Mouse (Mus musculus): ENCODE data around the gene Stx8.

Gene Stx8

DNA sequence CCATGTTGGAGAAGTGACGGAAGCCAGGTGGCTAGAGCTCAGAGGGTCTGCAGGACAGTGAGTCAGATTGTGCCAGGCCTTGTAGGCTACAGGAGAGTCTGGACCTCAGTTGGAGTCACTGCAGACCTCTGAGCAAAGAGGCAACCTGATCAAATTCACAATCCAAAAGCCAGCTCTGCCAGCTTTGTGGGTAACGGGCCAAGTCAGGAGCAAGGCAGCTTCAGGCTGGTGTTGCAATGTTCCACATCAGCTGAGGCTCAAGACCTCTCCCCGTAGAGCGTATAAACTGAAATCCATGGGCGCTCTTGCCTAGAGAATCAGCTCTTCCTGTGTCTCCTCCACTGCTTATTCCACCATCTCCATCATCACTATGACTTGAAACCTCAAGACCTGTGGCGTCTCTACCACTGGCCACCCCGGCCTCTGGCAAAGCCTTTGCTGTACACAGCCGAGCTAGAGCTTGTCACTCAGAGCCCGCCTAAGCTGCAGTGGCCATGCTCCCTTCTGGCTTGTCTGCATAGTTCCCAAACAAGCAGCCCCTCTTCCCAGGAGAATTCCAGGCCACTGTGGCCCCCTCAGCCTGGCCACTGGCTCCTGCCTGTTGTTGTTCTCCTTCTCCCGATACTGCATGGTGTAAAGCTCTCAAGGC lies 235.9 kb downstream of the Stx8 start:
- DNase-seq = no peak

DNA sequence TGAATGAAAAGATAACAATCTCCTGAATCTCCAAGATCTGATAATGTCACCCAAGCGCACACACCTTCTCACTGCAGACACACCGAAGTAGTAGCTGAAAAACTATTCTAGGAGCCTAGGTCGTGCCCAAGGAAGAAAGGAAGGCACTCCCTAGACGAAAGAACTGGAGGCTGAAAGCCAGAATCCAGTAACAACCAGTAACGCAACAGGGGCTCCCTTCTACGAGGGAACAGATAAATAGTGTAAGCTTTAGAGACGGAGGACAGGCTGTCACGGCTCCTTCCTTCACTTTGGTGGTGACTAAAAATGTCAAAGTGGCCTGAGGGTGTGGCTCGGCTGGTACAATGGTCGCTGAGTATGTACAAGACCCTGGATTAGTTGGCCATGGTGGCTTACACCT lies 236.6 kb downstream of the Stx8 start:
- DNase-seq = no peak

DNA sequence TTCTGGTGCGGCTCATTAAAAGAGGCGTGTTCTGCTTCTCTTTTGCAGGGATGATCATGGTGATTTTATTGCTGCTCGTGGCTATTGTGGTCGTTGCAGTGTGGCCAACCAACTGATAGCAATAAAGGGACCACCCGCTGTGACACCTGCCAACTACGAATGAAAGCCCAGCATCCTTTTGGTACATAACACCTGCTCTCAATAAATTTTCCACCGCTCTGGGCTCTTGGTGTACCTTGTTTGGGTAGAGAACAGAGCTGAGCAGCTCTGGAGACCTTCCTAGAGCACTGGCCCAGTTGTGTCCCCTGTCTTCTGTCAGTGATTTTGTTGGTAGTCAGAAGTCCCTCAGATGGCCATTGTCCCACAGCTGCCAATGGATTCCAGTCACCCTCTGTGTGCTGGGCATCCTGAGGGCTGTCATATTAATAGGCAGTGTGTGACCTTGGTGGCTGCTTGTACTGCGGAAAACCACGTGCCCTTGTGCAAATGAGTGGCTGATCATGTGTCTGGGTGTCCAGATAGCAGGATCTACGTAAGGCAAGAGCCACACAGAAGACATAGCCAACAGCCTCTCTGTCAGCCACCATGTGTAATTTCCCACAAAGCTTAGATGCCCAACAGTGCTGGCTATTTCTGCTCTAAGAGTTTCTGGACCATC lies 237.8 kb downstream of the Stx8 start:
- DNase-seq = no peak

DNA sequence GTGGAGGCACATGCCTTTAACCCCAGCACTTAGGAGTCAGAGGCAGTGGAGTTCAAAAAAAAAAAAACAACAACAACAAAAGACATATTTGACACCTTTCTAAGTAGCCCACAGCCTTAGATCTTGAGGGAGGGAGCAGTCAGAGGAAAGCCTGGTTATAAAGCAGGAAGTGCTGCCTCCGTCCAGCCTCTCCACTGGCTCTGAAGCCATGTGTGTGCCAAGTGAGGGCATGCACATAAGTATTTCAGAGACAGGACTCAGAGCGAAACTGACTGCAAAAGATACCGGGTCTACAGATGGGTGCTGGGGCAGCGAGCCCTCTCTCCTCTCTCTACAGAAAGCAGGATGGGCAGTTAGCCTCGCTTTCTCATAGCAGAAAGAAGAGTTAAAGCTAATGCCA lies 238.4 kb downstream of the Stx8 start:
- DNase-seq = no peak

DNA sequence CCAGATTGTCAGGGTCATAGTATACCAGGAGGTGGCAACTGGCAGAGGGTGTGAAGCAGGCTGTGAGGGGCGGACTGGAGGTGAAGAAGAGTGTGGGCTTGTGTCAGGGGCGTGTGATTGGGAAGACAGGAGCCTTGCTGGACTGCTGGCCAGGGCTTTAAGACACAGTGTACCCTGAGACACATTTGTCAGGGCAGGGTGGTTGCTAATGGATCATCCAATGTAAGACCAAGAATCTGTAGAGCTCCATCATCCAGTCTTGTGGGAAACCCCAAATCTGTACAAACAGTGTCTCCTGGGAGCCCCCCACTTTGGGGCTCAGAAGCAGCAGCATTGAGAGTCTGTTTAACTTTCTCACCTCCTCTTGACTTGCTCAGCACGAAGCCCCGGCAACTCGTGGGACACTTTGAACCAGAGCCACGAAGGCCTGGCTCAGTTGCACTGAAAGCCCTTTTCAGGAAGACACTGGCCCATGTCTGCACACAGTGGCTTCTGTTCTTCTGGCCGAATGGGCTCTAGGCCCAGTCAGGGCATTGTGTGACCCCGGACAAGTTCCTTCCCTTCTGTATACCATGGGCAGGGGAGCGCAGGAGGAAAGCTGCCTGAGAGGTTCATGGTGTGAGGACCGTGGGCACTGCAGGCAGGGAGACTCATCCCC lies 239.7 kb downstream of the Stx8 start:
- peak; percentile 56 for DNase-seq

DNA sequence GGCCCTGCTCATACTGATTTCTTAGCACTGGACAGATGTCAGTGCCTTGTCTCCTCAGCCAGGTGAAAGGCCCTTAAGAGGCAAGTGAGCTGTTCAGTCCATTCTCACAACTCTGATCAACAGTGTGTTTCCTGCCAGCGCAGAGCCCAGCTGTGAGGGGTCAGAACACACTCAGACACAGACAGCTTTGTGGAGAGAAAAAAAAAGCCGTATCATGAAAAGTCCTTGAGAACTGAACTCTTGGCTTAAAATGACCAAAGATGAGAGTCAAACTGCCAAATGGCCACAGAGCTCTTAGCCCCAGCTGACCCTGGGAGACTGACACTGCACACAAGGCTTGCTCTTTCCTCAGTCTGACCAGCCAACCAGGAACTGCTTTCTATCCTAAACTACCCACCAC lies 242.0 kb downstream of the Stx8 start:
- DNase-seq = no peak

DNA sequence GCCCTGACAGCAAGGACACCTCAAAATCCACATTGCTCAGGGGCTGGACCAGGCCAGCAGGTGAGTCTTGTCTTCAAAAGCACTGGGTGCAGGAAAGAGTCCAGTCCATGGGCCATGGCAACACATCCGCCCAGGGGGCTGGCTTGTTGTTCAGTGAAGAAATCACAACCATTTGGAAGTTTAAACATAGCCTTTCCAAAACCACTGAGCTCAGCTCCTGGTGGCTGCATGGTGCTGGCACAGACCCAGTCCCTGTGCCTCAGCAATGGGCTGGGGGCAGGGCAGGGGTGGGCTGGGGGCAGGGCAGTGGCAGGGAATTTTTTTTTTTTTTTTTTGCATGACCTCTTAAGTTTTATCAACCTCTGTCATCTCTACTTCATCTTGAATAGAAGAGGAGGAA lies 242.6 kb downstream of the Stx8 start:
- DNase-seq = no peak

DNA sequence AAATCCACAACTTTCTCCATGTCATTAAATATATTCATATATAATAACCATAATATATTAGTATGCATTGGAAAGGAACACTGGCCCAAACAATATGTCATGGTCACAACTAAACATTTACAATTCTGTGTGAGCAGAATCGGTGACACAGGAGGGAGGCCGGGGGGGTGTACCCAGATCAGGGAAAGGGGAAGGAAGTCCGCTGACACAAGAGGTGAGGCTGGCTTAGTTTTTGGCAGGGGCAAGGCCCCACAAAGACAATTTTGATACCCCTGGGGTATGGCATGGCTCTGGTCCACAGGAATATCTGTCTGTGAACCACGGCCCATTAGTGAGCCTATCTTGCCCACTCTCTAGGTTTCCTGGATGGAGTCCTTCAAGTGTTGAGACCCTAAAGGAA lies 243.5 kb downstream of the Stx8 start:
- no peak for DNase-seq

DNA sequence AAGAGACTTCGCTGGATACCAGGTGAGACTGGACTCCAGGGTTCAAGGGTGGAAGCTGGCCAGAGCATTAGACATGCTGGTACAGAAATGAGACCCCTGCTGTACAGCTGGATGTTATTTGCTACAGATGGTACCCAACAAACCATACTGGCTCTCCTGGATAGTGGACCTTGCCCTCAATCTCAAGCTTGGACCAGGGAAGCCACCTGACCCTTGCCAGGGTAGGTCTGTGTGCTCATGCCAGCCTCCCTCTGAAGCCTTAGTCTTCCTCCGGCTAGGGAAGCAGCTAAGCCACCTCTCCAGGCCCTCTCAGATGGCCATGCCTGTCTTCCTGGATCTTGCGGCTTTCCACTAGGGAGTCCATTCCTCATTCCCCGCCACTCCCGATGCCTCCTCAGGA lies 244.7 kb downstream of the Stx8 start:
- no peak for DNase-seq

DNA sequence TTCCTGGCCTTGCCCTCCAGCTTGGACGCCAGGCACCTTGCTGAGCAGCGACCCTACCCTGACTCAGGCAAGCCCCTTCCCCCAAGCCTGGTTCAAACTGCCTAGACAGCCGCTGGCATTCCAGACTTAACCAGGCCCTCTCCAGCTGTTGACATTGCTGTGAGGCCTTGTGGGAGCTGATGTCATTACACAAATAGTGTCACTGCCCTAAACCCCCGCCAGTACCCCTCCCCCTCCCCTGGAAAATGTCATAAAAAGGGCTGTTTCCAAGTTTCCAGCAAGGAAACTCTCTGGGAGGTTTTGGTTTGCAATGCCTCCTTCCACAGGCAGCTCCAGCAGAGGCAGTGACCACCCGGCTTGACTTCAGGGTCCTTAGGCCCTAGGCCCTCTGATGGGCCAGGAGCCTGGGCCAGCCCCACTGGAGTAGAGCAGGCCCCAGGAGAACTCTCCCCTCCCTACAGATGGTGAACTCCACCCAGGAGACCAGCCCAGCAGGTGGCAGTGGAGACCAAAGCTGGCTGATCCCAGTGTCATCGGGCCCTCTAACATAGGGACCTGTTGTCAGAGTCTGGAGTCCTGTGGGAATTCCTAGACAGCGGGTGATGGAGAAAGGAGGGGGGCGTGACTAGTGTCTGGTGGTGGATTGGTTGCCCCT lies 246.1 kb downstream of the Stx8 start:
- no peak for DNase-seq

DNA sequence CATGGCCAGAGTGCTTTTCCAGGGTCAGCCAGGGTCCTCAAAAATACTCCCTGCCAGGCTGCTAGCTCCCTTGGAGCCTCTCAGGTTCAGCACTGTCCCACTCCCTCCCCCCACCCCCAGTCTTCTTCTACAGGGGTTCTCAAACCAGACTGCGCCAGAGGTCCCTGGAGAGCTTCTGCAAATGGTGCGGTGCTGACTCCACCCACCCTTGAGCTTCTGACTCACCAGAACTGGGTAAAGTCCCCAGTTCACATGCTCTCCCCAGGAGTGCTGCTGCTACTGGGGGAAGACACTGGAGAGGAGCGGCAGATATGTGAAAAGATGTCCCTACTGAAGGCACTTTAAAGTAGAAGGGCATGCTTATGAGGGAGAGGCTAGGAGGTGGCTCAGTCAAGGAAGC lies 247.9 kb downstream of the Stx8 start:
- DNase-seq = no peak

DNA sequence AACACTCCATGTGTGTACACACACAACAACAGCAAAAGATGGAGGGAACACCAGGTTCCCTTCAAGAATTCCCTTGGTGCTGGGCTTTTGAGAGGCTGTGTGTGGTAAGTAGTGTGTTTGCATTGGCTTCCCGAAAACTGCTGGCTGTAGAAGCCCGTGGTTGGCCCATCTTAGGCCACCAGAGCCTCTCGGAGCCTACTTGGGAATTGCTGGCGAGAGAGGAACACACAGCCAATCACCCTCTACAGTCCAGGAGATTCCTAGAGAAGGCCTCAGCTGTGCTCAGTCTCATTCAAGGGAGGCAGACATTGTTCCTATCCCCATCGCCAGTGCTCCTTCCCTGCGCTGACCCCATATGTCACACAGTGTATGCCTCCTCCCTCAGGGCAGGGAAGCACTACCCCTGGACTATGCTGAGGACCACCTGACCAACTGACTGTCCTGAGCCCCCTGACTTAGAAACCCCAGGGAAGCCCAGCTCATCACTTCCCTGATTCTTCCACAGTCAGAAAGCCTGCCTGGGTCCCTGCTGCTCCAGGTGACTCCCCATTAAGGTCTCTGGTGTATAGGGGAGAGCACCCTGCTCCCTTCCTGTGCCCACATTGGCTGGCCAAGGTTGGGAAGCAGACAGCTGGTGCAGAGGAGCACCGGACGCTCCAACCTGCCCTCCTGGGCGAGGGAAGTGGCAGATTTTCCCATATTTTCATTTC lies 248.7 kb downstream of the Stx8 start:
- DNase-seq = no peak

DNA sequence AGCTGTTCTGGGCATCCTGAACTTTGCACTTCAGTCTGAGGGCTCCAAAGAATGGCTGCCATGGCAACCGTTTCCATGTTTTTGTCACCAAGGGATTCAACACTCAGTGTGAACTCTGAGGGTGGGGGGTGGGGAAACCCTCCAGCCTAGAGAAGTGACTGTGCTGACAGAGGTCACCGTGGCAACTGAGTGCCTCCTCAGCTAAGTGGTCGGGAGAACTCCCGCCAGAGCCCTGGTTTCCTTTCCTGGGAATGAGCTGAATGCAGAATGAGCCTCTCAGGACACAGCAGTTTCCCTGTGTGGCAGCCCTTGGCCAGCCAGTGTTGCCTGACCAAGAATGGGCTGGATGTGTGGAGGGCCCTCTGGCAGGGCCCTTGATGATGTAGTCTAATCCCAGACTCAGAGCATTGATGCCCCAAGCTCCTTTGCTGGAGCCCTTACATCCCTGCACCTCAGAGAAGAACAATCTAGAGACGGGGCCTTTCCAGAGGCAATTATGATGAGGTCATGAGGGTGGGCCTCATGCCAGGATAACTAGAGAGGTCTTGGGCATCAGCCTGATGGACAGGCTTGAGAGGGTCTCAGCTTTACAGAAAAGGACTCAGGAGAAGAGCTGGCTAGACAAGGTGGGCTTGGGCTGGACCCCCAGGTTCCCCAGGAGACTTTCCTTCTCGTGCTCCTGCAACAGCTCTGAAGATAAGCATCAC lies 249.4 kb downstream of the Stx8 start:
- DNase-seq = no peak

DNA sequence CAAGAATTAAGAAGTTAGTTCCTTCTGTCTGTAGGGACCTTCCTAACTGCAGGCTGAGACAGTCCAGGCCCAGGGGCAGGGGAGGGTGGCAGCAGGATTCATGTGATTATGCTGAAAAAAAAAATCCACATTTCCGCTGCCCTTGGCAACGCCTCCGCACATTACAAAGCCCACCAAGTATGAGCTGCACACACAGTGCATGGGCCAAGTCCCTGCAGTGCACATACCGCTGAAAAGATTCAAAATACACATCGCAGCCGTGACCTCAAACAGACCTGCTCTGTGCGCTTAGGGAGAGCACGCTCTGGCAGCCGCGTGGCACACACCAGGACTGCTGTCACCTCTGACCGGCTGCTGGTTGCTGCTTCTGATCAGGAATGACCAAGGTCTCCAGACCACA lies 250.0 kb downstream of the Stx8 start:
- DNase-seq = no peak

DNA sequence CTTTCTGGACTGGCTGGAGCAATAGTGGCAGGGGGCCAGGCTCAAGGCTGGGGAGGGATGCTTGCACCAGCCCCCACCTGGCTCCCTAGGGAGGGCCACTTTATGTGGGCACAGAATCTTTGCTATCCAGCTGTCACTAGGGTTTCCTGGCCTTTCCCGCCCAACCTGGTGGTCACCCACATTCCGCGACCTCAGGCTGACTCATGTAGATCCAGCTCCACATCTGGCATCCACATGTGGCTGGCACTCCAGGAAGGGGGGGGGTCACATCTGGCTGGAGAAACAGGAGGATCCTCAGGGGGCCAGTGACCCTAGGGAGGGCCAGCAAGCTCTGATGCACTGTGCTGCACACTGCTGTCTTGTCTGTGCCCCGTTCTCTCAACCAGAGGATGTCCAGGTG lies 254.7 kb downstream of the Stx8 start:
- DNase-seq = no peak

DNA sequence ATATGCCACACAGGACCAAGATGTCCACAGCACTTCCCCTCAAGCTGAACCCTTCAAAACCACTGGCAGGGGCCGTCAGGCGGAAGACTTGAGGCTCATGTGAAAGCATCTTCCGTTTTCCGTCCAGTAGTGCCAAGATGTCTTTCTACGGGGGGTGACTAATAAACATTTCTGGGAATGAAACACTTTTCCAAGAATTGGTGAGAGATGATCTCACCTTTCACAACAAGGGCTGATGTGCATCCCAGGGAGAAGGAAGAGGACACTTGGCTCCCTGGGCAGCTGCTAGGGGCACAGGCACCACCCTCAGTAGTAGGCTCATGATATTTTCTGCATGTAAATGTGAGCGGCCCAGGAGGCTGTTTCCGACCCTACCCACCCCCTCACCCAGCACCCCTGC lies 256.2 kb downstream of the Stx8 start:
- no peak for DNase-seq

DNA sequence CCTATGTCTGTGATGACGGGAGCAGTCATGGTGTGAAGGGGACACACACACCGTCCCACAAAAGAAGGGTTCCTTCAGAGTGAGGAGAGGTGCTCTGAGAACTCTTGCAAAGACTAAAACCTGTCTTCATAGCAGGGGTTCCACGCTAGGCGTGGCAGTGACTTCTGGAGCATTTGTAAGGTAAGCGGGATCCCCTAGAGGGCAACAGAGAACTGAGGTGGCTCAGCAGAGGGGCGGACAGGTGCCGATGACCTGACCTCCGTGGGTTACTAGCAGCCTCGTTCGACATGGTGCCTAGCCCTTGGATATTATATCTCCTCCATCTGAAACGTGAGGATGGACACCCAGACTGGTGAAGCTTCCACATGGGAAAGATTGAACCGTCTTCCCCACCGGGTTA lies 257.1 kb downstream of the Stx8 start:
- DNase-seq = no peak

DNA sequence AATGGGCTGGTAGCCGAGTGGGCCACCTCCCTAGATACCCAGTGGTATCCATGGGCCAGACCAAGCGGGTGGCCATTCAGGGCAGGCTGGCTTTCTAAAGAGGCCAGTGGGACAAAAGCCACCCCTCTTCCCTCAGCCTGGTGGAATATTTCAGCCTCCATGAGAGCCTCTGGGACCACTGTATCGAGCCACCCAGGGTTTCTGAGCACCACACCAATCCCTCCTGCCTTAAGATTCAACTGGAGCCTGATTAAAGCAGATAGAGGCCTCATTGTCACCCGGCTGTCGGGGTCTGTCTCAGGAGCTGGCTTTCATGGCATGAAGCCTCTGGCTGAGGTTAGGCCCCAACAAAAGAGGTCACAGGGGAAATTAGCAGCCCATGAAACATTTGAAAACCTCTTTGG lies 260.7 kb downstream of the Stx8 start:
- DNase-seq = no peak

DNA sequence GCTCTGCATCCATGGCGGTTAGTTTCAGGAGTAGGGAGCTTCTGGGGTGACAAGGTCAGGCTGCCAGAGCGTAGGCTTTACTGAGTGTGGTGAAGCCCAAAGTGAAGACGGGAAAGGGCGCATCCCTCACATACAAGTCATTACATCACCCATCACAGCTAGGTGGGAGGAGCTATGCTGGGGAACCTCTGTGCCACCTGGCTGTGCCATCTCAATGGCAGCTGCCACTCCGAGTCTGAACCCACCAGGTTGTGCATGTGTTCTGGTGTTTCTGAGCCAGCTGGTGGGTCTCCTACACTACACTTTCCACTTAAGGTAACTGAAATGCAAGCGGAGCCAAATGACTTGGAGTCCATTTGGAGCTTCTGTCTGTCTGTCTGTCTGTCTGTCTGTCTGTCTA lies 261.8 kb downstream of the Stx8 start:
- DNase-seq = no peak

DNA sequence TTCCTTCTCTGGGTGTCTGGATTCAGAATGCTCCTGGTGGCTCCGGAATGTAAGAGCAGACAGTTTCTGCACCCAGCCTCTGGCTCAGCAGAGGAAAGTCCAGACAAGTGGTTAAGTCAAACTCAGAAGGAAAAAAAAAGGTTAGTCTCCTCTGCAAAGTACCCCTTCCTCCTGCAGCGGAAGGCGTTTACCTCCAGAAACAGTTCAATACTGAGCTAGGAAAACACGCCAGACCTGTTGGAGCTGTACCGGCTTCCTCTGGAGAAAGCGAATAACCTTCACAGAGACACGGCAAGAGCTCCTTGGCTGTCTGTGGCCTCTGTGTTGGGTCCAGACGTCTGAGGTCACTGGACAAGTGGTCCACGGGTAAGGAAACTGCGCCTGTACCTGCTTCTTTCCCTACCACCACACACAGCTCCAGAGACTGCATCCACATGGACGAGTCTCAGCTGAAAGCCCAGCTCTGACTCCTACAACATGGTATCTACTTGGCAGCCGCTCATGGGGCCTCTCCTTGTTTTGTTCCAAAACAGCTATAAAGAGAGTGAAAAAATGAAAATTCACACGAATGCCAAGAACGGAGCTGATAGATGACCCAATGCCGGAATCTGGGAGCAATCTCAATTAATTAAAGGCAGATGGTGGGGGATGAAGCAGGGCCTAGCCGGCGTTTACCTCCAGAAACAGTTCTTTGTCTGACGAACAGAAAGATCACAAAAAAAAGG lies 263.1 kb downstream of the Stx8 start:
- DNase-seq = no peak

DNA sequence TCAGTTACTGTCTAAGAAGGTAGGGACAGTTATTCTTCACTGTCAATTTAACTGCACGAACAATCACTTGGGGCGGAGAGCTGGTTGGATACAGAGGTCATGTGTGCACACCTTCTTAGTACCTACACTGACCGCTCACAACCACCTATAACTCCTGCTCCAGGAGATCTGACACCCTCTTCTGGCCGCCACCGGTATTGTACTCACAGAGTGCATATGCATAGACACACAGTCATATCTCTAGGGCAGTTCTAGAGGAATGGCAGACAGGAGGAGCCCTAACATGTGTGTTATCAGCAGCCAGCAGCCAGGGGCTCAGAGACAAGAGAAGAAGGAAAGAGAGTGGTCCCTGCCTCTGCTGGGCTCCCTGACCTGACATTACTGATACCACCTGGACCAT lies 265.6 kb downstream of the Stx8 start:
- DNase-seq = no peak

DNA sequence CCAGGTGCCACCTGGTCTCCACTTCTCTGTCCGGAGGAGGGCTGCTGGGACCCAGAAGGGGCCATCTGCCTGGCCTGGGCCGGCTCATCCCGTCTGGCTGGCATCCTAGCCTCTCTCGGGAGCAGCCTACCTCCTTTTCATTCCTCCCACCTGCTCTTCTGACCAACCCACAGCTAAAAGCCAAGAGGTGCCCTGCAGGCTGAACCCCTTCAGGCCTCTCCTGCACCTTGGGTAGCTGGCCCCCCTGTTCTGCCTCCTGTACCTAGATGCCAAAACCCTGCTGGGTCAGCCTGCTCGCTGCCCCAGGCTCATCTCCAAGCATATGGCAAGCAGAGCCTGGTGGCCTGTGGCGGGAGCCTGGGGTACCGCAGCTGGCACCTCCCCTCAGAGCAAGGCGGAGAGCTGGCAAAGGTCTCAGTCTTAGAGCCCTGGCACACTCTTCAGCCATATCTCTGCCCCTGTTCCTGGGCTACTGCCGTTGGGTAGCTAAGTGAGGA lies 267.5 kb downstream of the Stx8 start:
- no peak for DNase-seq
